33 mouse cellular contexts compared by ENCODE assay signal in genomic region chr13:26940436-26940835, GRCm38 (mm10).
DNase-seq lines count a peak whose midpoint lies in the region; ATAC-seq and TF ChIP-seq lines count a peak whose summit lies in the region.
"Had no signal": no experiment of that assay in that cellular context is flagged by ENCODE, and none has a peak within 500 bp of the region (broad histone marks: within the 10 kb centered on the region; RNA-seq: fewer than 3 reads in every experiment).

No protein-coding gene starts in this region.

- no peak for TF ChIP-seq CTCF in kidney, postnatal 0 days (IDR thresholded peaks at IDR 0.05; ENCODE audit: low read depth)

- H3K27ac ChIP-seq in kidney, postnatal 0 days: no peak overlapping the region
- no peak overlapping the region for H3K27ac ChIP-seq in kidney, embryonic 15.5 days
- H3K27ac ChIP-seq in midbrain, embryonic 11.5 days (ENCODE audit: low read depth, low read length): no peak overlapping the region
- H3K27ac ChIP-seq in hindbrain, embryonic 11.5 days (ENCODE audit: low read depth, low read length): no peak overlapping the region
- H3K27ac ChIP-seq: embryonic facial prominence, embryonic 13.5 days; gastrocnemius, adult 2 months; hindbrain, embryonic 12.5 days; hindbrain, postnatal 0 days; intestine, embryonic 15.5 days; layer of hippocampus, adult 2 months; liver, embryonic 12.5 days; macrophage; midbrain, embryonic 15.5 days; neural tube, embryonic 12.5 days; stomach, postnatal 0 days had no signal

- no peaks in the 10 kb centered on the region for H3K27me3 ChIP-seq in kidney, postnatal 0 days (ENCODE audit: insufficient read depth, low read length)
- H3K27me3 ChIP-seq in kidney, embryonic 15.5 days: no peaks in the 10 kb centered on the region
- H3K27me3 ChIP-seq in midbrain, embryonic 11.5 days (ENCODE audit: control insufficient read depth, insufficient read depth, low read length): no peaks in the 10 kb centered on the region
- no peaks in the 10 kb centered on the region for H3K27me3 ChIP-seq in hindbrain, embryonic 11.5 days (ENCODE audit: control insufficient read depth, insufficient read depth, low read length)
- H3K27me3 ChIP-seq: embryonic facial prominence, embryonic 13.5 days; hindbrain, embryonic 12.5 days; intestine, embryonic 15.5 days; liver, embryonic 12.5 days; midbrain, embryonic 15.5 days; neural tube, embryonic 12.5 days had no signal

- no peaks in the 10 kb centered on the region for H3K36me3 ChIP-seq in kidney, postnatal 0 days (ENCODE audit: insufficient read depth, low read length)
- H3K36me3 ChIP-seq in kidney, embryonic 15.5 days: no peaks in the 10 kb centered on the region
- H3K36me3 ChIP-seq in midbrain, embryonic 11.5 days (ENCODE audit: control insufficient read depth, insufficient read depth, low read length): no peaks in the 10 kb centered on the region
- no peaks in the 10 kb centered on the region for H3K36me3 ChIP-seq in hindbrain, embryonic 11.5 days (ENCODE audit: control insufficient read depth, insufficient read depth, low read length)
- H3K36me3 ChIP-seq: embryonic facial prominence, embryonic 13.5 days; hindbrain, embryonic 12.5 days; intestine, embryonic 15.5 days; liver, embryonic 12.5 days; midbrain, embryonic 15.5 days; neural tube, embryonic 12.5 days had no signal

- no peak overlapping the region for H3K4me2 ChIP-seq in kidney, postnatal 0 days (ENCODE audit: low read length)
- H3K4me2 ChIP-seq in kidney, embryonic 15.5 days: no peak overlapping the region
- no peak overlapping the region for H3K4me2 ChIP-seq in midbrain, embryonic 11.5 days
- H3K4me2 ChIP-seq in hindbrain, embryonic 11.5 days (replicated peaks; ENCODE audit: low read depth, low read length): no peak overlapping the region
- H3K4me2 ChIP-seq: embryonic facial prominence, embryonic 13.5 days; hindbrain, embryonic 12.5 days; intestine, embryonic 15.5 days; liver, embryonic 12.5 days; midbrain, embryonic 15.5 days; neural tube, embryonic 12.5 days had no signal

- no peak overlapping the region for H3K9ac ChIP-seq in kidney, postnatal 0 days (ENCODE audit: low read depth, low read length)
- H3K9ac ChIP-seq in kidney, embryonic 15.5 days: no peak overlapping the region
- no peak overlapping the region for H3K9ac ChIP-seq in midbrain, embryonic 11.5 days (ENCODE audit: low read length)
- H3K9ac ChIP-seq in hindbrain, embryonic 11.5 days (ENCODE audit: low read depth, low read length): no peak overlapping the region
- H3K9ac ChIP-seq: embryonic facial prominence, embryonic 13.5 days; hindbrain, embryonic 12.5 days; intestine, embryonic 15.5 days; liver, embryonic 12.5 days; liver, postnatal 0 days; midbrain, embryonic 15.5 days; neural tube, embryonic 12.5 days had no signal

- no peaks in the 10 kb centered on the region for H3K4me1 ChIP-seq in kidney, postnatal 0 days (replicated peaks; ENCODE audit: insufficient read depth, low read length)
- H3K4me1 ChIP-seq in kidney, embryonic 15.5 days: no peaks in the 10 kb centered on the region
- H3K4me1 ChIP-seq in midbrain, embryonic 11.5 days (ENCODE audit: control insufficient read depth, insufficient read depth, low read length): no peaks in the 10 kb centered on the region
- no peaks in the 10 kb centered on the region for H3K4me1 ChIP-seq in hindbrain, embryonic 11.5 days (replicated peaks; ENCODE audit: control insufficient read depth, insufficient read depth, low read length)
- H3K4me1 ChIP-seq: embryonic facial prominence, embryonic 13.5 days; hindbrain, embryonic 12.5 days; intestine, embryonic 15.5 days; liver, embryonic 12.5 days; midbrain, embryonic 15.5 days; neural tube, embryonic 12.5 days had no signal

- no peak for ATAC-seq in kidney, postnatal 0 days (replicated peaks; ENCODE audit: low FRiP score, low read depth)
- ATAC-seq in kidney, embryonic 15.5 days (replicated peaks; ENCODE audit: low FRiP score): no peak
- no peak for ATAC-seq in midbrain, embryonic 11.5 days (ENCODE audit: low FRiP score)
- no peak for ATAC-seq in hindbrain, embryonic 11.5 days (ENCODE audit: low FRiP score)
- ATAC-seq: forebrain, embryonic 16.5 days; hindbrain, postnatal 0 days; intestine, embryonic 15.5 days; liver, embryonic 12.5 days; liver, postnatal 0 days; midbrain, embryonic 15.5 days had no signal

- DNase-seq in adrenal gland, postnatal 14 days: peak; percentile 11
- DNase-seq in adrenal gland, postnatal 4 days (ENCODE audit: low spot score in 2 of 2): no peak
- peak; percentile 14 for DNase-seq in kidney, postnatal 0 days (ENCODE audit: low spot score)
- peak; percentile 58 for DNase-seq in 416B (ENCODE audit: low read depth)
- peak; percentile 4 for DNase-seq in brain, adult 2 months (ENCODE audit: low read depth, low spot score)
- DNase-seq in midbrain, embryonic 11.5 days (ENCODE audit: low spot score, missing footprints): no peak
- no peak for DNase-seq in hindbrain, embryonic 11.5 days (ENCODE audit: low spot score)
- DNase-seq: cerebellum, adult 11 months; cerebellum, adult 9-11 months; gastrocnemius, adult 2 months; gastrocnemius, postnatal 36 days; heart, postnatal 14 days; kidney, postnatal 10 days; layer of hippocampus, postnatal 36 days; left cerebral cortex, postnatal 4 days; liver, postnatal 0 days; right cerebral cortex, adult 18-20 months; right cerebral cortex, postnatal 4 days; thymus, adult 18-20 months; thymus, postnatal 25 days had no signal

- H3K4me3 ChIP-seq in kidney, postnatal 0 days (replicated peaks; ENCODE audit: low read depth, low read length): no peak overlapping the region
- H3K4me3 ChIP-seq in kidney, embryonic 15.5 days (replicated peaks): no peak overlapping the region
- no peak overlapping the region for H3K4me3 ChIP-seq in midbrain, embryonic 11.5 days (ENCODE audit: low read depth, low read length)
- H3K4me3 ChIP-seq in hindbrain, embryonic 11.5 days (ENCODE audit: low read depth, low read length): no peak overlapping the region
- H3K4me3 ChIP-seq: embryonic facial prominence, embryonic 13.5 days; erythroblast, embryonic 14.5 days; gastrocnemius, adult 2 months; hindbrain, embryonic 12.5 days; intestine, embryonic 15.5 days; layer of hippocampus, adult 2 months; liver, embryonic 12.5 days; midbrain, embryonic 15.5 days; neural tube, embryonic 12.5 days had no signal

- H3K9me3 ChIP-seq in kidney, postnatal 0 days (replicated peaks; ENCODE audit: low read length): no peaks in the 10 kb centered on the region
- no peaks in the 10 kb centered on the region for H3K9me3 ChIP-seq in kidney, embryonic 15.5 days (replicated peaks)
- H3K9me3 ChIP-seq in midbrain, embryonic 11.5 days (ENCODE audit: control insufficient read depth, low read length): no peaks in the 10 kb centered on the region
- H3K9me3 ChIP-seq in hindbrain, embryonic 11.5 days (ENCODE audit: control insufficient read depth, low read length): no peaks in the 10 kb centered on the region
- H3K9me3 ChIP-seq: embryonic facial prominence, embryonic 13.5 days; hindbrain, embryonic 12.5 days; intestine, embryonic 15.5 days; liver, embryonic 12.5 days; midbrain, embryonic 15.5 days; neural tube, embryonic 12.5 days had no signal

Comparison
In these comparisons a context has a peak if more than half of its experiments do, and no peak if none do; other contexts are left out.
1. DNase-seq: peak in adrenal gland, postnatal 14 days (single experiment), kidney, postnatal 0 days (single experiment), 416B (single experiment) and brain, adult 2 months (single experiment); none in adrenal gland, postnatal 4 days (0 of 2), midbrain, embryonic 11.5 days (single experiment) and hindbrain, embryonic 11.5 days (single experiment).